Mouse (Mus musculus) lung, postnatal 25 days (tissue): ENCODE measurements around the gene Pak6.
"Not testable (repeated sequence)": the region's sequence is repeated elsewhere in the genome, so short reads cannot be mapped to it uniquely, and the experiment has no call there.

Experiments used
- DNase-seq: peaks from one replicate; pipeline ENCODE4 v3.0.0; 2022; ENCODE audit warnings: low spot score

Gene Pak6

GRCm38 (mm10) chr2:118662902-118663803 lies at the start of gene Pak6:
Gene Pak6, plus strand, starts transcription at chr2:118663303.
- no peak for DNase-seq

- DNase-seq, result peak; percentile 62
Observed at GRCm38 (mm10) chr2:118618013-118618412, 45.1 kb upstream of the Pak6 start.

GRCm38 (mm10) chr2:118620101-118620500 lies 43.0 kb upstream of the Pak6 start:
- no peak for DNase-seq

- no peak for DNase-seq
Observed at GRCm38 (mm10) chr2:118620608-118621007, 42.5 kb upstream of the Pak6 start.

- no peak for DNase-seq
Observed at GRCm38 (mm10) chr2:118629276-118629675, 33.8 kb upstream of the Pak6 start.

GRCm38 (mm10) chr2:118633441-118633840 lies 29.7 kb upstream of the Pak6 start:
- no peak for DNase-seq

- no peak for DNase-seq
Observed at GRCm38 (mm10) chr2:118637258-118637657, 25.8 kb upstream of the Pak6 start.

- peak; percentile 71 for DNase-seq
Observed at GRCm38 (mm10) chr2:118637888-118638526, 25.1 kb upstream of the Pak6 start.

- DNase-seq, result no peak
Observed at GRCm38 (mm10) chr2:118638686-118639085, 24.4 kb upstream of the Pak6 start.

- no peak for DNase-seq
Observed at GRCm38 (mm10) chr2:118641147-118641546, 22.0 kb upstream of the Pak6 start.

- peak; percentile 55 for DNase-seq
Observed at GRCm38 (mm10) chr2:118642431-118642830, 20.7 kb upstream of the Pak6 start.

- DNase-seq, result no peak
Observed at GRCm38 (mm10) chr2:118642942-118643341, 20.2 kb upstream of the Pak6 start.

GRCm38 (mm10) chr2:118646665-118647064 lies 16.4 kb upstream of the Pak6 start:
- no peak for DNase-seq

GRCm38 (mm10) chr2:118650697-118651096 lies 12.4 kb upstream of the Pak6 start:
- DNase-seq, result not testable (repeated sequence)

GRCm38 (mm10) chr2:118656688-118657281 lies 6.3 kb upstream of the Pak6 start:
- no peak for DNase-seq

GRCm38 (mm10) chr2:118658457-118658856 lies 4.6 kb upstream of the Pak6 start:
- peak; percentile 61 for DNase-seq

- peak; percentile 82 for DNase-seq
Observed at GRCm38 (mm10) chr2:118659077-118659476, 4.0 kb upstream of the Pak6 start.

GRCm38 (mm10) chr2:118659493-118659892 lies 3.6 kb upstream of the Pak6 start:
- no peak for DNase-seq

- peak; percentile 63 for DNase-seq
Observed at GRCm38 (mm10) chr2:118659998-118660452, 3.1 kb upstream of the Pak6 start.

- no peak for DNase-seq
Observed at GRCm38 (mm10) chr2:118661891-118662290, 1.2 kb upstream of the Pak6 start.

- DNase-seq, result peak; percentile 57
Observed at GRCm38 (mm10) chr2:118663804-118664766, 982 bp downstream of the Pak6 start.
